Mouse (Mus musculus) cortical plate, adult 2 months (tissue): ENCODE data around the gene Cd5.

ENCODE experiments used
- CTCF ChIP-seq: fragments of 200-500 bp; IDR thresholded peaks from 2 replicates; pipeline ENCODE4 v1.5.1; 2011; ENCODE audit warnings: mild to moderate bottlenecking, control low read depth, low read length; ENCODE audit not compliant: insufficient read depth; ENCODE audit errors: extremely low read depth
- POLR2A ChIP-seq: fragments of 200-500 bp; IDR thresholded peaks from 2 replicates; pipeline ENCODE4 v1.6.1; 2011; ENCODE audit warnings: mild to moderate bottlenecking, low read length, control low read depth; ENCODE audit not compliant: insufficient read depth; ENCODE audit errors: extremely low read depth

- TF ChIP-seq CTCF (no peak), POLR2A (no peak)
Observed at GRCm38 (mm10) chr19:10761794-10762415, 23.1 kb upstream of the Cd5 start.
